Mouse (Mus musculus) forebrain, embryonic 14.5 days (tissue): ENCODE results near the gene Olfr324. TPM values are rescaled to one million over a fixed set of nuclear protein-coding genes. Genes with fewer than 3 reads are reported as not detected.

Source experiments
- ATAC-seq: fragments of 200-750 bp; cut with Nextera tagmentation; 2 replicates; pipeline ENCODE4 v1.8.0; 2017; ENCODE audit warnings: mild to moderate bottlenecking, moderate library complexity
- DNase-seq: peaks from one replicate; pipeline ENCODE4 v3.0.0-alpha.2; 2015; ENCODE audit warnings: low spot score
- H3K27ac ChIP-seq: fragments of 300-500 bp; sonication (generic); 2 replicates; pipeline ENCODE4 v1.5.1; 2014; ENCODE audit warnings: low read depth, mild to moderate bottlenecking, control low read depth, low read length, moderate library complexity
- H3K27me3 ChIP-seq: fragments of 300-500 bp; sonication (generic); replicated peaks from 2 replicates; pipeline ENCODE4 v1.6.1; 2014; ENCODE audit warnings: low read length, control low read depth, mixed read lengths; ENCODE audit not compliant: control insufficient read depth, insufficient read depth
- H3K36me3 ChIP-seq: fragments of 300-500 bp; sonication (generic); 2 replicates; pipeline ENCODE4 v1.6.1; 2014; ENCODE audit warnings: low read length, control low read depth; ENCODE audit not compliant: control insufficient read depth, insufficient read depth
- H3K4me1 ChIP-seq: fragments of 300-500 bp; sonication (generic); 2 replicates; pipeline ENCODE4 v1.6.1; 2014; ENCODE audit warnings: antibody characterized with exemption, low read length, control low read depth; ENCODE audit not compliant: control insufficient read depth, insufficient read depth
- H3K4me2 ChIP-seq: fragments of 300-500 bp; sonication (generic); 2 replicates; pipeline ENCODE4 v1.6.1; 2014; ENCODE audit warnings: mild to moderate bottlenecking, control low read depth, low read length
- H3K4me3 ChIP-seq: fragments of 300-500 bp; sonication (generic); 2 replicates; pipeline ENCODE4 v1.5.1; 2014; ENCODE audit warnings: low read depth, low read length, control low read depth
- H3K9ac ChIP-seq: fragments of 300-500 bp; sonication (generic); 2 replicates; pipeline ENCODE4 v1.6.1; 2014; ENCODE audit warnings: mild to moderate bottlenecking, low read length, control low read depth, moderate library complexity
- H3K9me3 ChIP-seq: fragments of 300-500 bp; sonication (generic); replicated peaks from 2 replicates; pipeline ENCODE4 v1.6.1; 2016; ENCODE audit warnings: low read length, control low read depth, mixed read lengths; ENCODE audit not compliant: control insufficient read depth
- WGBS: fragments of 180-500 bp; shearing (Covaris S2); extraction: QIAGEN DNeasy Blood & Tissue Kit; methylation state at CpG from one replicate; pipeline ENCODE4 v1.1.7; 2014; 5-methylcytosine and 5-hydroxymethylcytosine counted together
- polyA plus RNA-seq: library from polyadenylated mRNA; unstranded; fragments of >200 nt; fragmentation: Nextera tagmentation; extraction: Ambion mirVana; gene quantifications from 2 replicates; pipeline ENCODE4 v1.2.1, GENCODE M21; 2014

Gene Olfr324
- polyA plus RNA-seq, 1 experiment from 2014 or later, result not detected

- no peak overlapping the region for H3K4me3 ChIP-seq
- H3K9me3 ChIP-seq, result no peaks in the 10 kb centered on the region
- peaks cover 9% of the 10 kb centered on the region; the same call in 1 of the 2 replicates for H3K27me3 ChIP-seq
- no peak for DNase-seq
- H3K27ac ChIP-seq, result no peak overlapping the region
- no peak overlapping the region for H3K4me2 ChIP-seq
- H3K4me1 ChIP-seq, result peaks cover 5% of the 10 kb centered on the region; the same call in 1 of the 2 replicates
- 79% methylated on average over 13 of the region's 13 CpGs for WGBS
- H3K36me3 ChIP-seq, result no peaks in the 10 kb centered on the region
- no peak overlapping the region for H3K9ac ChIP-seq
- no peak for ATAC-seq
Measured at GRCm38 (mm10) chr11:58641638-58642358, 46.9 kb downstream of the Olfr324 start.

- Histone ChIP-seq H3K27ac (no peak overlapping the region), H3K4me3 (no peak overlapping the region), H3K9me3 (no peaks in the 10 kb centered on the region), H3K27me3 (peaks cover 9% of the 10 kb centered on the region; the same call in 1 of the 2 replicates), H3K4me1 (peaks cover 5% of the 10 kb centered on the region; the same call in 1 of the 2 replicates), H3K36me3 (no peaks in the 10 kb centered on the region), H3K4me2 (no peak overlapping the region), H3K9ac (no peak overlapping the region)
- WGBS, result 31% methylated on average over 6 of the region's 6 CpGs
- ATAC-seq (no peak), DNase-seq (peak; percentile 52)
Measured at GRCm38 (mm10) chr11:58643350-58643749, 48.4 kb downstream of the Olfr324 start.

Other genes with a start within 250 kb of the Olfr324 start
- 0.22 TPM in 1 of 2 replicates, not detected in the other for gene Lypd8, start 216.1 kb upstream of the Olfr324 start, polyA plus RNA-seq
- not detected in 2 replicates for gene 1810065E05Rik, start 174.0 kb upstream of the Olfr324 start, polyA plus RNA-seq
- not detected in 2 replicates for gene Gm12253, start 162.6 kb upstream of the Olfr324 start, polyA plus RNA-seq
- gene Lypd9, start 142.2 kb upstream of the Olfr324 start, polyA plus RNA-seq, result not detected in 2 replicates
- not detected in 2 replicates for gene Olfr30, start 132.8 kb upstream of the Olfr324 start, polyA plus RNA-seq
- not detected in 2 replicates for gene Olfr332, start 102.6 kb upstream of the Olfr324 start, polyA plus RNA-seq
- not detected in 2 replicates for gene Olfr331, start 92.5 kb upstream of the Olfr324 start, polyA plus RNA-seq
- gene Olfr330, start 60.3 kb upstream of the Olfr324 start, polyA plus RNA-seq, result not detected in 2 replicates
- gene Olfr329-ps, start 48.7 kb upstream of the Olfr324 start, polyA plus RNA-seq, result not detected in 2 replicates
- not detected in 2 replicates for gene Olfr328, start 39.5 kb upstream of the Olfr324 start, polyA plus RNA-seq
- gene Olfr224, start 24.6 kb upstream of the Olfr324 start, polyA plus RNA-seq, result not detected in 2 replicates
- not detected in 2 replicates for gene Olfr325, start 17.4 kb upstream of the Olfr324 start, polyA plus RNA-seq
- gene 2210407C18Rik, start 21.0 kb downstream of the Olfr324 start, polyA plus RNA-seq, result not detected in 2 replicates
- not detected in 2 replicates for gene Olfr323, start 35.4 kb downstream of the Olfr324 start, polyA plus RNA-seq
- gene Trim58, start 45.4 kb downstream of the Olfr324 start, polyA plus RNA-seq, result not detected in 2 replicates
- gene Olfr322, start 63.7 kb downstream of the Olfr324 start, polyA plus RNA-seq, result not detected in 2 replicates
- not detected in 2 replicates for gene Olfr320, start 86.0 kb downstream of the Olfr324 start, polyA plus RNA-seq
- 0.10 TPM in 1 of 2 replicates, not detected in the other for gene Olfr319, start 104.0 kb downstream of the Olfr324 start, polyA plus RNA-seq
- gene Olfr318, start 128.9 kb downstream of the Olfr324 start, polyA plus RNA-seq, result not detected in 2 replicates
- gene Olfr317, start 144.1 kb downstream of the Olfr324 start, polyA plus RNA-seq, result 0.10 TPM in 1 of 2 replicates, not detected in the other
- gene Olfr316, start 157.6 kb downstream of the Olfr324 start, polyA plus RNA-seq, result not detected in 2 replicates
- gene Olfr315, start 178.1 kb downstream of the Olfr324 start, polyA plus RNA-seq, result not detected in 2 replicates
- not detected in 2 replicates for gene Olfr314, start 187.8 kb downstream of the Olfr324 start, polyA plus RNA-seq
- gene Fam183b, start 206.8 kb downstream of the Olfr324 start, polyA plus RNA-seq, result 8.2 and 8.4 TPM in 2 replicates
- not detected in 2 replicates for gene Olfr313, start 219.9 kb downstream of the Olfr324 start, polyA plus RNA-seq
- not detected in 2 replicates for gene Olfr312, start 234.1 kb downstream of the Olfr324 start, polyA plus RNA-seq
- gene Olfr311, start 244.1 kb downstream of the Olfr324 start, polyA plus RNA-seq, result not detected in 2 replicates